Mouse (Mus musculus): ENCODE results near the gene Ehbp1.

The Ehbp1 gene

GRCm38 (mm10) chr11:22181530-22182501 lies 160.3 kb downstream of the Ehbp1 start:
- no peak for TF ChIP-seq GATA4 (IDR thresholded peaks at IDR 0.05; ENCODE audit: insufficient replicate concordance, low read length)

GRCm38 (mm10) chr11:22180146-22180545 lies 161.9 kb downstream of the Ehbp1 start:
- no peak for TF ChIP-seq GATA4 (IDR thresholded peaks at IDR 0.05; ENCODE audit: insufficient replicate concordance, low read length)

- TF ChIP-seq GATA4 (IDR thresholded peaks at IDR 0.05; ENCODE audit: insufficient replicate concordance, low read length): no peak
Observed at GRCm38 (mm10) chr11:22178569-22178968, 163.5 kb downstream of the Ehbp1 start.

- TF ChIP-seq GATA4 (IDR thresholded peaks at IDR 0.05; ENCODE audit: insufficient replicate concordance, low read length): no peak
Observed at GRCm38 (mm10) chr11:22174311-22174710, 167.8 kb downstream of the Ehbp1 start.

GRCm38 (mm10) chr11:22170962-22171638 lies 171.0 kb downstream of the Ehbp1 start:
- no peak for TF ChIP-seq GATA4 (IDR thresholded peaks at IDR 0.05; ENCODE audit: insufficient replicate concordance, low read length)

GRCm38 (mm10) chr11:22157882-22158281 lies 184.2 kb downstream of the Ehbp1 start:
- no peak for TF ChIP-seq GATA4 (IDR thresholded peaks at IDR 0.05; ENCODE audit: insufficient replicate concordance, low read length)

GRCm38 (mm10) chr11:22156182-22156581 lies 185.9 kb downstream of the Ehbp1 start:
- TF ChIP-seq GATA4 (IDR thresholded peaks at IDR 0.05; ENCODE audit: insufficient replicate concordance, low read length): no peak

GRCm38 (mm10) chr11:22155366-22156095 lies 186.6 kb downstream of the Ehbp1 start:
- TF ChIP-seq GATA4 (IDR thresholded peaks at IDR 0.05; ENCODE audit: insufficient replicate concordance, low read length): no peak

GRCm38 (mm10) chr11:22154501-22155294 lies 187.4 kb downstream of the Ehbp1 start:
- no peak for TF ChIP-seq GATA4 (IDR thresholded peaks at IDR 0.05; ENCODE audit: insufficient replicate concordance, low read length)

GRCm38 (mm10) chr11:22140737-22141136 lies 201.4 kb downstream of the Ehbp1 start:
- no peak for TF ChIP-seq GATA4 (IDR thresholded peaks at IDR 0.05; ENCODE audit: insufficient replicate concordance, low read length)

GRCm38 (mm10) chr11:22138466-22138865 lies 203.6 kb downstream of the Ehbp1 start:
- TF ChIP-seq GATA4 (IDR thresholded peaks at IDR 0.05; ENCODE audit: insufficient replicate concordance, low read length): no peak

- TF ChIP-seq GATA4 (IDR thresholded peaks at IDR 0.05; ENCODE audit: insufficient replicate concordance, low read length): no peak
Observed at GRCm38 (mm10) chr11:22125188-22125587, 216.9 kb downstream of the Ehbp1 start.

- no peak for TF ChIP-seq GATA4 (IDR thresholded peaks at IDR 0.05; ENCODE audit: insufficient replicate concordance, low read length)
Observed at GRCm38 (mm10) chr11:22118853-22119252, 223.2 kb downstream of the Ehbp1 start.

- no peak for TF ChIP-seq GATA4 (IDR thresholded peaks at IDR 0.05; ENCODE audit: insufficient replicate concordance, low read length)
Observed at GRCm38 (mm10) chr11:22112161-22112560, 229.9 kb downstream of the Ehbp1 start.

GRCm38 (mm10) chr11:22089346-22089745 lies 252.7 kb downstream of the Ehbp1 start:
- TF ChIP-seq GATA4 (IDR thresholded peaks at IDR 0.05; ENCODE audit: insufficient replicate concordance, low read length): no peak
